Mouse (Mus musculus): ENCODE results near the gene Tmod3. TPM values are rescaled to one million over a fixed set of nuclear protein-coding genes. Genes with fewer than 3 reads are reported as not detected.
A peak's percentile ranks its signal among the peaks of the same experiment; 100 is the strongest.

The Tmod3 gene
- total and polyA plus RNA-seq, 2 experiments from 2014 or later, result 40.8 to 64.9 TPM

- 73% methylated on average over 8 of the region's 8 CpGs for WGBS
- H3K4me3 ChIP-seq (ENCODE audit: low read depth, low read length), result no peak overlapping the region
- H3K4me2 ChIP-seq (ENCODE audit: low read depth, low read length), result no peak overlapping the region
- TF ChIP-seq EP300 (IDR thresholded peaks at IDR 0.05; ENCODE audit: low read depth) (no peak), CTCF (IDR thresholded peaks at IDR 0.05; ENCODE audit: low read depth) (no peak)
- no peaks in the 10 kb centered on the region for H3K27me3 ChIP-seq (ENCODE audit: control insufficient read depth, insufficient read depth, low read length)
- no peak overlapping the region for H3K27ac ChIP-seq (ENCODE audit: low read depth)
- DNase-seq (ENCODE audit: low spot score) (no peak), ATAC-seq (ENCODE audit: insufficient read depth, low read depth) (no peak)
- no peaks in the 10 kb centered on the region for H3K4me1 ChIP-seq (ENCODE audit: control insufficient read depth, insufficient read depth)
- no peaks in the 10 kb centered on the region for H3K9me3 ChIP-seq (replicated peaks; ENCODE audit: control insufficient read depth, low read length)
- no peaks in the 10 kb centered on the region; the same call in 1 of the 2 replicates for H3K36me3 ChIP-seq (replicated peaks; ENCODE audit: control insufficient read depth, insufficient read depth, low read length)
- no peak overlapping the region for H3K9ac ChIP-seq (replicated peaks; ENCODE audit: low read depth, low read length)
These were observed 80.2 kb downstream of the Tmod3 start for GRCm38 (mm10) chr9:75479106-75479725.

GRCm38 (mm10) chr9:75477212-75477611 lies 82.2 kb downstream of the Tmod3 start:
- DNase-seq (ENCODE audit: low spot score), result no peak
- Histone ChIP-seq H3K9ac (replicated peaks; ENCODE audit: low read depth, low read length) (no peak overlapping the region), H3K27ac (ENCODE audit: low read depth) (no peak overlapping the region), H3K27me3 (ENCODE audit: control insufficient read depth, insufficient read depth, low read length) (no peaks in the 10 kb centered on the region), H3K4me3 (ENCODE audit: low read depth, low read length) (no peak overlapping the region), H3K4me1 (ENCODE audit: control insufficient read depth, insufficient read depth) (no peaks in the 10 kb centered on the region), H3K9me3 (replicated peaks; ENCODE audit: control insufficient read depth, low read length) (no peaks in the 10 kb centered on the region), H3K4me2 (ENCODE audit: low read depth, low read length) (no peak overlapping the region), H3K36me3 (replicated peaks; ENCODE audit: control insufficient read depth, insufficient read depth, low read length) (peaks cover 4% of the 10 kb centered on the region; the same call in 1 of the 2 replicates)
- no peak for TF ChIP-seq CTCF (IDR thresholded peaks at IDR 0.05; ENCODE audit: low read depth)
- no peak for TF ChIP-seq EP300 (IDR thresholded peaks at IDR 0.05; ENCODE audit: low read depth)
- ATAC-seq (ENCODE audit: insufficient read depth, low read depth), result no peak
- WGBS, result 75% methylated on average over 3 of the region's 3 CpGs

DNA sequence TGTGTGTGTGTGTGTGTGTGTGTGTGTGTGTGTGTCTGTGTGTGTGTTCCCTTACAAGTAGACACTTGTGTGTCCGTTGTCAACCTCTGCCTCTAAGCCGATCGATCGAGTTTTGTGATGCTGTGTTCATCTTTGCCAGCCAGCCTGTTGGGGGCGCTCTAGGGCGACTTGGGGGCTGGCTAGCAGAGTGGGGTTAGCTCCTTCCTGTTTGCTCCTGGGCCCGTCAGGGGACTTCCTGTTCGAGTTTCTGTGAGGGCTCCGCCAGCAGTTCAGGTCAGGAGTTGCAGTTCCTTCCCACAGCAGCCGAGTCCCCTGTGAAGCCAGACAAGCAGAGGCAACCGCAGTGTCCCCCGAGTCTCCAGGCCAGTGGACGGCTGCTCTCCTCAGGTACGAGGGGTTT lies 91.2 kb downstream of the Tmod3 start:
- H3K4me2 ChIP-seq (ENCODE audit: low read depth, low read length), result no peak overlapping the region
- WGBS, result 73% methylated on average over 14 of the region's 14 CpGs
- no peak overlapping the region for H3K4me3 ChIP-seq (ENCODE audit: low read depth, low read length)
- peaks cover 32% of the 10 kb centered on the region for H3K36me3 ChIP-seq (replicated peaks; ENCODE audit: control insufficient read depth, insufficient read depth, low read length)
- ATAC-seq (ENCODE audit: insufficient read depth, low read depth) (no peak), DNase-seq (ENCODE audit: low spot score) (no peak)
- no peaks in the 10 kb centered on the region for H3K27me3 ChIP-seq (ENCODE audit: control insufficient read depth, insufficient read depth, low read length)
- H3K4me1 ChIP-seq (ENCODE audit: control insufficient read depth, insufficient read depth), result peaks cover 22% of the 10 kb centered on the region
- H3K9me3 ChIP-seq (replicated peaks; ENCODE audit: control insufficient read depth, low read length), result no peaks in the 10 kb centered on the region
- no peak for TF ChIP-seq EP300 (IDR thresholded peaks at IDR 0.05; ENCODE audit: low read depth)
- TF ChIP-seq CTCF (IDR thresholded peaks at IDR 0.05; ENCODE audit: low read depth), result 0 out of 2 replicates have a peak, but pooled peaks have one; percentile 5
- H3K27ac ChIP-seq (ENCODE audit: low read depth), result no peak overlapping the region
- no peak overlapping the region for H3K9ac ChIP-seq (replicated peaks; ENCODE audit: low read depth, low read length)

GRCm38 (mm10) chr9:75467581-75467980 lies 91.9 kb downstream of the Tmod3 start:
- TF ChIP-seq CTCF (IDR thresholded peaks at IDR 0.05; ENCODE audit: low read depth), result no peak
- TF ChIP-seq EP300 (IDR thresholded peaks at IDR 0.05; ENCODE audit: low read depth), result no peak
- Histone ChIP-seq H3K27me3 (ENCODE audit: control insufficient read depth, insufficient read depth, low read length) (no peaks in the 10 kb centered on the region), H3K36me3 (replicated peaks; ENCODE audit: control insufficient read depth, insufficient read depth, low read length) (peaks cover 37% of the 10 kb centered on the region), H3K4me2 (ENCODE audit: low read depth, low read length) (no peak overlapping the region), H3K9me3 (replicated peaks; ENCODE audit: control insufficient read depth, low read length) (no peaks in the 10 kb centered on the region), H3K9ac (replicated peaks; ENCODE audit: low read depth, low read length) (no peak overlapping the region), H3K27ac (ENCODE audit: low read depth) (no peak overlapping the region), H3K4me3 (ENCODE audit: low read depth, low read length) (no peak overlapping the region), H3K4me1 (ENCODE audit: control insufficient read depth, insufficient read depth) (peaks cover 27% of the 10 kb centered on the region)
- 94% methylated on average over 3 of the region's 3 CpGs for WGBS
- DNase-seq (ENCODE audit: low spot score), result no peak
- ATAC-seq (ENCODE audit: insufficient read depth, low read depth), result no peak

DNA sequence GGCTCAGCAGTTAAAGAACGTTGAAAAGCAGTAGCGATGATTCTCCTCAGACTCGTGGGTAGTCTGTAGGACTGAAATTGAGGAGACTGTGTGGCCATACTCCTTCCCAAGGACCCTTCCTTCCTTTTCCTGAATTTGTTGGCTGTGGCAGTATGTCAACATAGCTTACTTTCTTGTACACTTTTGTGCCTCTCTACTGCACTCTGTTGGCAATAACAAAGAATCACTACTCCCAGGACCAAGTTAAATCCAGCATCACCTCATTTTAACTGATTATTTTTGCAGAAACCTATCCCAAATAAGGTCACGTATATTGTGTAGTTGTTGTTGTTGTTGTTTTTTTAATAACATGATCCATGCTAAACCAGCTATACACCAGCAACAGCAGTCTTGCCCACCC lies 92.8 kb downstream of the Tmod3 start:
- TF ChIP-seq EP300 (IDR thresholded peaks at IDR 0.05; ENCODE audit: low read depth) (no peak), CTCF (IDR thresholded peaks at IDR 0.05; ENCODE audit: low read depth) (peak; percentile 35; the same call in 1 of the 2 replicates)
- no peak overlapping the region for H3K9ac ChIP-seq (replicated peaks; ENCODE audit: low read depth, low read length)
- H3K27ac ChIP-seq (ENCODE audit: low read depth), result peak overlapping the region; percentile 51; the same call in 1 of the 2 replicates
- no peak overlapping the region for H3K4me2 ChIP-seq (ENCODE audit: low read depth, low read length)
- DNase-seq (ENCODE audit: low spot score), result peak; percentile 49
- peaks cover 37% of the 10 kb centered on the region for H3K36me3 ChIP-seq (replicated peaks; ENCODE audit: control insufficient read depth, insufficient read depth, low read length)
- peaks cover 27% of the 10 kb centered on the region for H3K4me1 ChIP-seq (ENCODE audit: control insufficient read depth, insufficient read depth)
- 88% methylated on average over 4 of the region's 4 CpGs for WGBS
- no peaks in the 10 kb centered on the region for H3K9me3 ChIP-seq (replicated peaks; ENCODE audit: control insufficient read depth, low read length)
- H3K27me3 ChIP-seq (ENCODE audit: control insufficient read depth, insufficient read depth, low read length), result no peaks in the 10 kb centered on the region
- H3K4me3 ChIP-seq (ENCODE audit: low read depth, low read length), result no peak overlapping the region
- ATAC-seq (ENCODE audit: insufficient read depth, low read depth), result no peak

- Histone ChIP-seq H3K4me3 (ENCODE audit: low read depth, low read length) (no peak overlapping the region), H3K9me3 (replicated peaks; ENCODE audit: control insufficient read depth, low read length) (no peaks in the 10 kb centered on the region), H3K4me1 (ENCODE audit: control insufficient read depth, insufficient read depth) (peaks cover 27% of the 10 kb centered on the region), H3K4me2 (ENCODE audit: low read depth, low read length) (no peak overlapping the region), H3K36me3 (replicated peaks; ENCODE audit: control insufficient read depth, insufficient read depth, low read length) (peaks cover 40% of the 10 kb centered on the region), H3K9ac (replicated peaks; ENCODE audit: low read depth, low read length) (no peak overlapping the region), H3K27me3 (ENCODE audit: control insufficient read depth, insufficient read depth, low read length) (no peaks in the 10 kb centered on the region), H3K27ac (ENCODE audit: low read depth) (peak overlapping the region; percentile 61; the same call in 1 of the 2 replicates)
- DNase-seq (ENCODE audit: low spot score), result peak; percentile 39
- WGBS, result 37% methylated on average over 9 of the region's 9 CpGs
- TF ChIP-seq CTCF (IDR thresholded peaks at IDR 0.05; ENCODE audit: low read depth) (no peak), EP300 (IDR thresholded peaks at IDR 0.05; ENCODE audit: low read depth) (no peak)
- ATAC-seq (ENCODE audit: insufficient read depth, low read depth), result no peak
These were observed 93.6 kb downstream of the Tmod3 start for GRCm38 (mm10) chr9:75465856-75466255.

Data from heart, postnatal 0 days (tissue).